Mouse (Mus musculus) liver, embryonic 11.5 days (tissue): Measurements from ENCODE around the gene 1700030J22Rik. TPM values are rescaled to one million over a fixed set of nuclear protein-coding genes. Genes with fewer than 3 reads are reported as not detected.

Experiments
- ATAC-seq: fragments of 200-750 bp; cut with Nextera tagmentation; replicated peaks from 2 replicates; pipeline ENCODE4 v1.8.0; 2017; ENCODE audit warnings: moderate number of reproducible peaks, mild to moderate bottlenecking, moderate TSS enrichment, moderate library complexity; ENCODE audit not compliant: low FRiP score
- DNase-seq: peaks from one replicate; pipeline ENCODE4 v3.0.0-alpha.2; 2017; ENCODE audit warnings: low spot score
- H3K27ac ChIP-seq: fragments of 300-500 bp; sonication (generic); 2 replicates; pipeline ENCODE4 v1.5.1; 2014; ENCODE audit warnings: mild to moderate bottlenecking, low read depth, low read length, control low read depth
- H3K27me3 ChIP-seq: fragments of 300-500 bp; sonication (generic); replicated peaks from 2 replicates; pipeline ENCODE4 v1.6.1; 2014; ENCODE audit warnings: low read length, mixed read lengths; ENCODE audit not compliant: control insufficient read depth, insufficient read depth
- H3K36me3 ChIP-seq: fragments of 300-500 bp; sonication (generic); 2 replicates; pipeline ENCODE4 v1.6.1; 2014; ENCODE audit warnings: mild to moderate bottlenecking, low read length, moderate library complexity, mixed read lengths; ENCODE audit not compliant: control insufficient read depth, insufficient read depth
- H3K4me1 ChIP-seq: fragments of 300-500 bp; sonication (generic); replicated peaks from 2 replicates; pipeline ENCODE4 v1.6.1; 2014; ENCODE audit warnings: low read length, mixed read lengths; ENCODE audit not compliant: control insufficient read depth, insufficient read depth
- H3K4me2 ChIP-seq: fragments of 300-500 bp; sonication (generic); 2 replicates; pipeline ENCODE4 v1.6.1; 2014; ENCODE audit warnings: mild to moderate bottlenecking, control low read depth, moderate library complexity
- H3K4me3 ChIP-seq: fragments of 300-500 bp; sonication (generic); 2 replicates; pipeline ENCODE4 v1.5.1; 2014; ENCODE audit warnings: low read depth, low read length, control low read depth
- H3K9ac ChIP-seq: fragments of 300-500 bp; sonication (generic); 2 replicates; pipeline ENCODE4 v1.6.1; 2014; ENCODE audit warnings: low read depth, low read length, control low read depth
- H3K9me3 ChIP-seq: fragments of 300-500 bp; sonication (generic); 2 replicates; pipeline ENCODE4 v1.6.1; 2016; ENCODE audit warnings: low read length, inconsistent platforms, mixed read lengths; ENCODE audit not compliant: control insufficient read depth
- WGBS: fragments of 180-500 bp; shearing (Covaris S2); extraction: QIAGEN DNeasy Blood & Tissue Kit; methylation state at CpG from one replicate; pipeline ENCODE4 v1.1.7; 2014; 5-methylcytosine and 5-hydroxymethylcytosine counted together
- polyA plus RNA-seq: library from polyadenylated mRNA; unstranded; fragments of >200 nt; fragmentation: Nextera tagmentation; extraction: Ambion mirVana; gene quantifications from 2 replicates; pipeline ENCODE4 v1.2.1, GENCODE M21; 2014

Gene 1700030J22Rik
- polyA plus RNA-seq, 1 experiment from 2014 or later: 0.63 TPM

DNA sequence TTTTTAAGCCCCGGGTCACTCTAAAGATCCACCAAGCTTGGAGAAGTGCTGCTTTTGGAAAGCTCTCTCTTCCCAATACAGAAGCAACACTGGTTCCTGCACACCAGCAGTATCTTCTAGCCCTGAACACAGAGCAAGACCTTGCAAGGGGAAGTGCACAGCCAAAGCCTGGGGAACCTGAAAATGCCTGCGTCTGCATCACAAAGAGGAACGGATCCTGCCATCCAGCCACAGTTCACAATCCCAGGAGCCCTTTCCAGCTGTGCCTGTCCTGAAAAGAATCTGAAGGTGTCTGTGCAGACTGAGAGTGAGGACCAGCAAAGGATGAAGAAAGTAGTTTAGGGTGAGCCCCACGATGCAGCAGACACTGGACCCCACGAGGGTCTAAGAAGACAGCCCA, 3.7 kb downstream of the 1700030J22Rik start:
- H3K9me3 ChIP-seq: no peaks in the 10 kb centered on the region
- no peak overlapping the region for H3K4me3 ChIP-seq
- no peaks in the 10 kb centered on the region for H3K27me3 ChIP-seq
- WGBS: 41% methylated on average over 5 of the region's 5 CpGs
- DNase-seq (no peak), ATAC-seq (no peak)
- H3K9ac ChIP-seq: no peak overlapping the region
- 0 out of 2 replicates have a peak overlapping the region, but pooled peaks have one; percentile 9 for H3K4me2 ChIP-seq
- no peaks in the 10 kb centered on the region for H3K36me3 ChIP-seq
- no peak overlapping the region for H3K27ac ChIP-seq
- H3K4me1 ChIP-seq: peaks cover 6% of the 10 kb centered on the region; the same call in 1 of the 2 replicates

- whole genome bisulfite sequencing: 84% methylated on average over 6 of the region's 6 CpGs
- ATAC-seq: no peak
- no peak for DNase-seq
- no peaks in the 10 kb centered on the region for H3K27me3 ChIP-seq
- H3K4me1 ChIP-seq: no peaks in the 10 kb centered on the region
- H3K4me2 ChIP-seq: no peak overlapping the region
- no peak overlapping the region for H3K27ac ChIP-seq
- H3K9ac ChIP-seq: no peak overlapping the region
- no peak overlapping the region for H3K4me3 ChIP-seq
- H3K9me3 ChIP-seq: no peaks in the 10 kb centered on the region
- no peaks in the 10 kb centered on the region for H3K36me3 ChIP-seq
Measured at GRCm38 (mm10) chr8:116969531-116969930, 9.2 kb downstream of the 1700030J22Rik start.

DNA sequence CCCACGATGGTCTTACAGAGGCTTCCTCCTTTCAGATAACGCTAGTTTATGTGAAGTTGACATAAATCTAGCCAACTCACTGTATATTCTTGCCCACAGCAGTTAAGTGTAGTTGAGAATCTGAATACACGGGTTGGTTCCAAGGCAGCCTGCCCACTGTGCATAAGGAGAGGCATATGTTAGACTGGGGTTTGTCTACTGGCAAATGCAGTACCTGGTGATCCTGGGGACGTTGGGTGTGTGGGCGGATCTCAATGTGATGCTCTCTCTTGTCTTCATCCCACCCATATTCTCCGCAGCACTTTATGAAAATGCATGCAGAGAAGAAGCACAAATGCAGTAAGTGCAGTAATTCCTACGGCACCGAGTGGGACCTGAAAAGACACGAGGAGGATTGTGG, 24.3 kb downstream of the 1700030J22Rik start:
- Histone ChIP-seq H3K27me3 (no peaks in the 10 kb centered on the region), H3K9me3 (no peaks in the 10 kb centered on the region), H3K9ac (no peak overlapping the region), H3K4me2 (no peak overlapping the region), H3K36me3 (peaks cover 33% of the 10 kb centered on the region), H3K4me3 (no peak overlapping the region), H3K27ac (no peak overlapping the region), H3K4me1 (no peaks in the 10 kb centered on the region; the same call in 1 of the 2 replicates)
- DNase-seq (no peak), ATAC-seq (no peak)
- WGBS: 88% methylated on average over 9 of the region's 9 CpGs

GRCm38 (mm10) chr8:116952428-116952827, 26.3 kb downstream of the 1700030J22Rik start:
- no peak overlapping the region for H3K27ac ChIP-seq
- peaks cover 27% of the 10 kb centered on the region for H3K36me3 ChIP-seq
- no peak overlapping the region for H3K9ac ChIP-seq
- DNase-seq (no peak), ATAC-seq (no peak)
- no peak overlapping the region for H3K4me3 ChIP-seq
- peaks cover 6% of the 10 kb centered on the region for H3K4me1 ChIP-seq
- no peak overlapping the region for H3K4me2 ChIP-seq
- WGBS: 78% methylated on average over 8 of the region's 8 CpGs
- no peaks in the 10 kb centered on the region for H3K9me3 ChIP-seq
- no peaks in the 10 kb centered on the region for H3K27me3 ChIP-seq

DNA sequence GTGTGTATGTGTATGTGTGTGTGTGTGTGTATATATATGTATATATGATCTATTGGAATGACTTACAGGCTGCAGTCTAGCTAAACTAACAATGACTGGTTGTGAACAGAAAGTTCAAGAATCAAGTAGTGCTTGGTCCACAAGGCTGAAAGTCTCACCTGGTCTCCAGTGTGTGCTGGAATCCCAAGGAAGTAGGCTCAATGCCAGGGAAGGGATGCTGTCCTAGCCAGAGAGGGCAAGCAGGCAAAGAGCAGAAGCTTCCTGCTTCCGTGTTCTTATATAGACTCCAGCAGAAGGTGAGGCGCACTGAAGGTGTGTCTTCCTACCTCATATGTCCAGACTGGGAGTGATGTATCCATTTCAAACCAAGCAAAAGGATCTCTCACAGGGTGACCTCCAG, 27.0 kb downstream of the 1700030J22Rik start:
- peaks cover 25% of the 10 kb centered on the region for H3K36me3 ChIP-seq
- H3K4me2 ChIP-seq: no peak overlapping the region
- DNase-seq (no peak), ATAC-seq (no peak)
- WGBS: 91% methylated on average over 2 of the region's 2 CpGs
- H3K27ac ChIP-seq: no peak overlapping the region
- no peak overlapping the region for H3K4me3 ChIP-seq
- H3K9ac ChIP-seq: no peak overlapping the region
- H3K4me1 ChIP-seq: peaks cover 10% of the 10 kb centered on the region
- no peaks in the 10 kb centered on the region for H3K27me3 ChIP-seq
- no peaks in the 10 kb centered on the region for H3K9me3 ChIP-seq

DNA sequence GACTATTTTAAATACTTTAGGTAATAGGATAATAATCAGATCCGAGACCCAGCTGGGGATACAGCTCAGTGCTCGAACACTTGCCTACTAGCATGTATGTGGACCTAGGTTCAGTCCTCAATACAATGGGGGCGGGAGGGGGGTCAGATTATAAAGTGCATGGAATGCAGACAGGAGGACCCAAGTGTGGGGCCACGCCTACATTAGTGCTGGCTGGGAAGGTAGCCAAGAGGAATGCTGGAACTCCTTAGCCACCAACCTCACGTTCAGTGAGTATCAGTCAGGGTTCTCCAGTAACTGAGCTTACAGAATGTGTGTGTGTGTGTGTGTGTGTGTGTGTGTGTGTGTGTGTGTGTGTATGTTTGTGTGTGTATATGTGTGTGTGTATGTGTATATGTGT, 27.4 kb downstream of the 1700030J22Rik start:
- Histone ChIP-seq H3K27me3 (no peaks in the 10 kb centered on the region), H3K4me3 (no peak overlapping the region), H3K36me3 (peaks cover 24% of the 10 kb centered on the region), H3K4me1 (peaks cover 15% of the 10 kb centered on the region), H3K4me2 (no peak overlapping the region), H3K9ac (no peak overlapping the region), H3K27ac (no peak overlapping the region), H3K9me3 (no peaks in the 10 kb centered on the region)
- ATAC-seq: no peak
- 81% methylated on average over 5 of the region's 5 CpGs for WGBS
- DNase-seq: no peak

DNA sequence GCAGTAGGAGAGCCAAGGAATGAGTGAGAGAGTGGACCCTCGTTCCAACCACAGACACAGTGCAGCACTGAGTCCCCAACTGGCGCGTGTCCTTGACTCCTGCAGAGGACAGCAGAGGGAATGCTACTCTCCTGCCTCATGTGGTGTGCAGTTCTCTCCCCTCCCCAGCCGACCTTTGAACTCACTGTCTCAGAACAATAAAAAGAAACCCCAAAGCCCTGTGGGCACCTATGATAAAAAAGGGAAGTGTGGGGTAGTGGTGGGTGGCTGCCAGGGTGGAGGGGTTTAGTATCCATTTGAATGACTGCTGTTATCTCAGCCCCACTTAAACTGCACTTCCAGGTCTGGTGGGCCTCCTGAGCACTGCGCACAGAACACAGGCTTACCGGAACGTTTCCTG, 31.2 kb downstream of the 1700030J22Rik start:
- Histone ChIP-seq H3K27me3 (no peaks in the 10 kb centered on the region), H3K9me3 (no peaks in the 10 kb centered on the region), H3K9ac (peak overlapping the region; percentile 9; the same call in 1 of the 2 replicates), H3K4me3 (no peak overlapping the region), H3K36me3 (no peaks in the 10 kb centered on the region), H3K27ac (no peak overlapping the region; the same call in 1 of the 2 replicates), H3K4me2 (peak overlapping the region; percentile 46), H3K4me1 (peaks cover 41% of the 10 kb centered on the region)
- 50% methylated on average over 7 of the region's 7 CpGs for WGBS
- ATAC-seq (no peak; the same call in 1 of the 2 replicates), DNase-seq (no peak)

DNA sequence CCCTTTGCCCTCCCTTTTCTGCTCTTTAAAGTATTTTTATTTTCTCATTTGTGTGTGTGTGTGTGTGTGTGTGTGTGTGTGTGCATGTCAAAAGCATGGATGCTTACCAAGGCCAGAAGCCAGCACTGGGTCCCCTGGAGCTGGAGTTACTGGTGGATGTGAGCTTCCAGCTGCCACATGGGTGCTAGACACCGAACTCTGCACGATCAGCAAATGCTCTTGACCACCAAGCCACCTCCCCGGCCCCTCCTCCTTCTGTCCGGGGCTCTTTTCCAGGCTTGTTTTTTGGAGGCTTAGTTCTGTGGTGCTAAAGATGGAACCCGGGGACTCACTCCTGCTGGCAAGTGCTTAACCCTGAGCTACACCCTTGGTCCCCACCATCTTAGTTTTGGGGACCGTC, 31.9 kb downstream of the 1700030J22Rik start:
- H3K27me3 ChIP-seq: no peaks in the 10 kb centered on the region
- 58% methylated on average over 6 of the region's 6 CpGs for WGBS
- no peaks in the 10 kb centered on the region for H3K9me3 ChIP-seq
- no peak for ATAC-seq
- H3K27ac ChIP-seq: peak overlapping the region; percentile 67; the same call in 1 of the 2 replicates
- H3K4me2 ChIP-seq: peak overlapping the region; percentile 95
- H3K36me3 ChIP-seq: no peaks in the 10 kb centered on the region
- H3K4me3 ChIP-seq: peak overlapping the region; percentile 30
- peak overlapping the region; percentile 1; the same call in 1 of the 2 replicates for H3K9ac ChIP-seq
- DNase-seq: no peak
- H3K4me1 ChIP-seq: peaks cover 45% of the 10 kb centered on the region

DNA sequence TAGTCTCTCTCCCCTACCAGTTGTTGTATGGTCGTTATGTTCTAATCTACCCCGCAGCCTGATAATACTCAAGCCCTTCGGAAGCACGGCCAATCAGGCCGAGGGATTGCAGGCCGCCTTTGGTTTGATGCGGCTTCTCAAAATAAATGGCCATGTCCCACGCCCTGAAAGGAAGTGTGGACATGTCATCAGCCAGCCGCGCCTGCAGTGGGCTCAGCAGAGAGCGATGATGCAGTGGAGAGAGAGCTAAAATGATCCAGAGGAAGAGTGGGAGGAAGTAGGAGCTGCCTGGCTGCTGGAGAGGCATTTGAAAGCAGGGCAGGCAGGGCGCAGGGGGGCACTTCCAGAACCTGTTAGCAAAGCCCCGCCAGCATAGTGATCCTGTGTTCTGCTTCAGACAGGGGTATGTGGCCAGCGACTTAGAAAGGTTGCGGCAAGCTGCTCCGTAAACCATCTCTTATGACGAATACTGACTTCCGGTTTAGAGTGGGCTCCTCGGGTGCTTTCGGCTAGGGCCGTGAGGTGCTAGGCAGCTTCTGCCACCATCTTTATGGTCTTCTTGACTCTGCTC, 32.4 kb downstream of the 1700030J22Rik start:
- Histone ChIP-seq H3K36me3 (no peaks in the 10 kb centered on the region), H3K4me1 (peaks cover 45% of the 10 kb centered on the region), H3K4me2 (peak overlapping the region; percentile 95), H3K4me3 (peak overlapping the region; percentile 30), H3K9ac (peak overlapping the region; percentile 23; the same call in 1 of the 2 replicates), H3K9me3 (no peaks in the 10 kb centered on the region), H3K27ac (peak overlapping the region; percentile 67), H3K27me3 (no peaks in the 10 kb centered on the region)
- WGBS: 39% methylated on average over 21 of the region's 21 CpGs
- ATAC-seq (no peak), DNase-seq (no peak)
